Mouse (Mus musculus): ENCODE results near the gene Cacna2d4.

DNA sequence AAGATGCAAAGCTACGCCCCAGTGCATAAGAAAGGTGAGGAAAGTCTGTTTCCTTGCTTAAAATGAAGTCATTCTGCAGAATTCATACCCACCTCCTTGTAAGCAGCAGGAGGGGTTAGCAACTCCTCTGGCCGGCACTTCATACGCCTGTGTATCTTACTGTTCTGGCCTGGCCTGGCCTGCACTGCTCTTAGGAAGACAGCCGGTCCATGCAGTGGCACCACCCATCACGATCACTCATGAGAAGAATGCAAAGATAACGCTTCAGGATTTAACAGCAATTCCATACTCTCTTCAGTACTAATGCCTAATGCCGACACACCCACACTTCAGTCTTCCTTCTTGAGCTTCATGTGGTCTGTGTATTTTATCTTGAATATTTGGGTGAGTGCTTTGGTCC, 32.0 kb upstream of the Cacna2d4 start:
- TF ChIP-seq POLR2A (IDR thresholded peaks at IDR 0.05; ENCODE audit: insufficient read depth, low read length) (no peak), CTCF (IDR thresholded peaks at IDR 0.05; ENCODE audit: low read depth, low read length) (no peak), EP300 (IDR thresholded peaks at IDR 0.05; ENCODE audit: insufficient read depth, low read depth, low read length) (no peak)
